Mouse (Mus musculus): ENCODE results near the gene Ncoa5. TPM values are rescaled to one million over a fixed set of nuclear protein-coding genes. Genes with fewer than 3 reads are reported as not detected.
A peak's percentile ranks its signal among the peaks of the same experiment; 100 is the strongest.

Ncoa5 gene
- total RNA-seq, 4 experiments from 2014 or later = 28.0 to 45.1 (median 34.0) TPM

DNA sequence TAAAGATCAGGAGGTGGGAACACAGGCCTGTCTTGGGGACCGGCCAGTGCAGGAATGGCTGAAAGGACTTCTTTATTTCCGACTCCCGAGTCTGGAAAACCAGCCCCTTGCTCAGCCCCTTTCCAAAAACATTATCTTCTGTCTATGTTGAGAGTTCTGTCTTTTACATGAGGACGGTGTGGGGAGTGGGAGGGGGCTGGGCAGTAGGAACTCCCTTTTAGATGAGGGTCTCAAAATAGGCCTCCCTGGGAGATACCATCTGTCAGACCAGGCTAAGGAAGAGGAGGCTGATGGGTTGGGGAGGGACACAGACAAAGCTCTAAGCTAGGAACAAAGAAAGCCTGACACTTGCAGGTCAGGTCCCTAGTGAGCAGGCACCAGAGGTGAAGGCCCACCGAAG, 14.4 kb upstream of the Ncoa5 start:
- no peak for DNase-seq

DNA sequence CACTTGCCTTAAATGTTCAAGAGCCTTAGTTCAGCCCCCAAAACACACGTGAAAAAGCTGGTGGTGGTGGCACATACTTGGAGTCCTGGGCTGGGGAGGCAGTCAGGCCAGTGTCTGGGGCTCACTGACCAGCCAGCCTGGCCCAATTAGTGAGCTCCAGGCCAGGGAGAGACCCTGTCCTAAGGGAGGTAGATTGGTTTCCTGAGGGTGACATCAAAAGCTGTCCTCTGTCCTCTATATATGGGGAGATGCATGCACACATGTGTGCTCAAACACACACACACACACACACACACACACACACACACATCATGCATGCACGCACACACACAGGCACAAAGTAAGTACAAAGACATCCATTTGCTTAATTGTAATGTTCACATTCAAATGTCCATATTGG, 9.1 kb upstream of the Ncoa5 start:
- DNase-seq = no peak

DNA sequence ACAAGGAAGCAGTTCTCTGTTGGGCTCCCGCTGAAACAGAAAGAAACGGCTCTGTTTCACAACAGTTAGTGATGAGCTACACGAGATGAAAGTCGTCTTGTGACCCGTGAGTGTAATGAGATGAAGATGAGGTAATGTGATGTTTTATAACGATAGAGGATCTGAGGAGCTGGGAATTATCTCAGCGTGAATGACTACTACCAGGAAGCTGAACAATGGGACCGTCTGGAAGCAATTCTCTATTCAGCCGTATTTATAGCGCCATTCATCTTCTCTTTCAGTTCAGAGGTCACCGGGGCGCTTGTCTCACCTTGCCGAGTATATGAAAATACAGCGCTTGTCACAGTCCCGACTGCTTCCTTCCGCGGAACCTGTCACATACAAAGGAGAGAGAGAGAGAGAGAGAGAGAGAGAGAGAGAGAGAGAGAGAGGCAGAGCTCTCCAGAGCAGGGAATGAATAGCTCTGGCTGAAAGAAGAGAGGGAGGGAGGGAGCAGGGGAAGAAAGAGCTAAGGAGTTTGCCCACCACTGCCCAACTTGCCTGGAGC, 8.5 kb upstream of the Ncoa5 start:
- no peak for DNase-seq

DNA sequence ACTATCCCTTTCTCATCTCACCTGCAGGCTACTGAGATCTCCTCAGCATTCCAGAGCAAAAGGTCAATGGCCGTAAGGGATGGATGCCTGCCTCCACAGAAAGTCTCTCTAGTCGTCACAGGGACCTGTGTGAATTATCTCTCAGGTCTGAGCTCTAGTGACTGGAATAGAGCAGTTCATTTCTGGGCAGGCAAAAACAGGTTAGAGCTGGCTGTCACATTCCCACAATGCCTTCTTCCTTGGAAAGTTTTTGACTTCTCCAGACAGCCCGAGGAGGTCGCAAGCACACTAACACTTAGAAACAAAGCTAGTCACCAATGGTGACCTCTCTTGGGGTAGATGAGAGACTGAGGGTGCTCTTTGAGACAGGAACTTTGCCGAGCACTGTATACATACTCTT, 7.5 kb upstream of the Ncoa5 start:
- no peak for DNase-seq

DNA sequence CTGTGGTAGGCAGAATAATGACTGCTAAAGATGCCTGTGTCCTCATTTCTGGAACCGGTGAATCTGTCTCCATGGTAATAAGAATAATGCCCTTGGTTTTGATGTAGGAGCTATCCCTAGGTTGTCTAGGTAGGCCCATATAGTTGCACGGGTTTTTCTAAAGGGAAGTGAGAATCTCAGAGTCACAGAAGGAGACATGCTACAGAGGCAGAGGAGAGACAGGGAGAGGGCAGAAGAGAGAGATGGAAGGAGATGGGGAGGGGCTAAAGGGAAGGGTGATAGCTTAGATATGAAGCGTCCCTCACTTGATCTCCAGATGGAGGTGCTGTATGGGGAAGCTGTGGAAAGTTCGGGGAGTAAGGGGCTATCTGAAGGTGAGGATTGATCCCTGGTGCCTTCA, 2.7 kb upstream of the Ncoa5 start:
- DNase-seq = no peak

DNA sequence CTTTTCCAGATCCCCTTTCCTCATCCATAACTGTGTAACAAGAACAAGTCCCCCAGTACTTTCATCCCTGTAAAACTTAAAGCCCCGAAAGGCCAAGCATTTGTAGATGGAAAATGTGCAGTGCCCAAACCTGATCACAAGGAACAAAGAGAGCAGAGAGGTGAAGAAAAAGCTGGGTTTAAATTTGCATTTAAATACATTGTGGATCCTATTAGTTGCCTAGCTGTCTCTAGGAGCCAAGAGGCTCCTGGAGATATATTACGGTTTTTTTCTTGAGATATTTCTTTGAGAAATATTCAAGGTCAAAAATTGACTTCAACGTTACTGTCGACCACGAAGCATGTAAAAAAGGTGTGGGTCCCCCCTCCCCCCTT, 378 bp upstream of the Ncoa5 start:
- no peak for DNase-seq

DNA sequence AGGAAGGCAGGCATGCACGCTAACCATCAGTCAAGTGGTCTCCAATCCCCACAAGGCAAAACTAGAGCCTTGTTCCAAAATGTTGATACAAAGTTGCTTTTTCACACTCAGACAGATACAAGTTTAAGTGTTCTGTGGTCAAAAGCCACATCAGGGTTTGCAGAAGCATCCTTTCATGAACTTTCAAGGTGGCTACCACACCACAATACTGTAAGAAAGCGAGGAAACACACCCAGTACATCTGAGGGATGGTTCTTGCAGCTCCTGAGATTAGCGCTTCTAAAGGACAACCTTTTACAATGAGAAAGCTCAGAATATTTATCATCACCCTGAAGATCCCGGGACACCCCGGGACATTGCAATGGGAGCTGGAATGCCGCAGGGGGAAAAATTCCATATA, 1.4 kb downstream of the Ncoa5 start:
- DNase-seq = no peak

DNA sequence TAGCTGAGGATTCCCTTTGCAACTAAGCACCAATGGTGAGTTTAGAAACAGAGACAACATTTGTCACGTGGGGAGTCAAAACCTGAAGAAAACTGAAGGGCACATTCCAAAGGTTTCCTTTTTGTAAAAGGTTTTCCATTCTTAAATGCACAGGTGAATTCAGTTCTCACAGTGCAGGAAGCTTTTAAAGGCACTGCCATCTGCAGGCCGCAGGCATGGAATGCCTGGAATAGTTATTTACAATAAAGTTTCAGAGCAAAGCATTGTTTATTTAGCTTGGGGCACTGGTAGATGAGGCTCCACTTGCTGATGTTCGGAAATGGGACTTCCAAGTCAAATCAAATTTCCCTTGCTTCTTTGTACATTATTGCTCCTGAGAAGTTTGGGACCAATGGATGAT, 2.1 kb downstream of the Ncoa5 start:
- no peak for DNase-seq

DNA sequence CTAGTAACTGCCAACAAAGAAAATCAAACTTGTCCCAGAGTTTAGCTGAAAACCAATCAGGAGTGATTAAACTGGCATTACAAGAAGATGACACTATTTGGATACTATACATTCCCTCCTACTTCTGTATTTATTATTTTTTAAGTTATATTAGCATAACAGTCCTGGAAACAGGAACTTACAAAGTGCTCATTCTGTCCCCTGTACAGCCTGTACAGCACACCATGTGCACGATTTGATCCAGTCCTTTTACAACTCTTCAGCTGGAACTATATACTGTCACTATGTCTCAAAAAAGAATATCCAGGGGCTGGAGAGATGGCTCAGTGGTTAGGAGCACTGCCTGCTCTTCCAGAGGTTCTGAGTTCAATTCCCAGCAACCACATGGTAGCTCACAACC, 7.5 kb downstream of the Ncoa5 start:
- no peak for DNase-seq

DNA sequence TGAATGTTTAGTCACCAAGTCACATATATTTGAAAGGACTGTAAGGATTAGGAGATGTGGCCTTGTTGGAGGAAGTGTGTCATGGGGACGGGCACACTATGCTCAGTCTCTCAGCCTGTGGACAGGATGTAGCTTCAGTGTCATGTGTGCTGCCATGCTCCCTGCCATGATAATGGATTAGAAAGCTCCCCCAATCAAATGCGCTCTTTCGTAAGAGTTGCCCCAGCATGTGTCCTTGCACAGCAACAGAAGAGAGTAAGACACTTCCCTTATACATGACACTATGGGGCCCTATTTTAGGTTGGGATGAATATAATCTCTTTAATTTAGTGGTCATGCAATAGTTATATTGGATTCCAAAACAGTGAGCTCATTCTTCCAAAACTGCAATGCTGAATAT, 14.2 kb downstream of the Ncoa5 start:
- DNase-seq = no peak

DNA sequence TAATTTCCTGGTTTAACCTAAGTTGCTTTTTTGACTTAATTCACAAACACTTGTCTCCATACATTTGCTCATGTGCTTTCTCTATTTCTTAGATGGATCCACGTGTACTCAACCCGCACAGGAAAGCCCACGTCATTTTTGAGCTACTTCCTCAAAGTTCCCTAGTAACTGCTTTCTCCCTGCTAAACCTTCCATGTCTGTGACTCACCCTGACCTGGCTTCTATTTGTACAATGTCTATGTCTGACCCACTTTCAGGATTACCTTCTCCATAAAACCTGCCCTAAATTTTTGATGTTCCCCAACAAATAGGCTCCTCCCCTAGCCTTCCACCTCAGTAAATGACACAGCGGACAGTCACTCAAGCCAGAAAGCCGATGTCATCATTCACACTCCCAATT, 19.7 kb downstream of the Ncoa5 start:
- DNase-seq = no peak

DNA sequence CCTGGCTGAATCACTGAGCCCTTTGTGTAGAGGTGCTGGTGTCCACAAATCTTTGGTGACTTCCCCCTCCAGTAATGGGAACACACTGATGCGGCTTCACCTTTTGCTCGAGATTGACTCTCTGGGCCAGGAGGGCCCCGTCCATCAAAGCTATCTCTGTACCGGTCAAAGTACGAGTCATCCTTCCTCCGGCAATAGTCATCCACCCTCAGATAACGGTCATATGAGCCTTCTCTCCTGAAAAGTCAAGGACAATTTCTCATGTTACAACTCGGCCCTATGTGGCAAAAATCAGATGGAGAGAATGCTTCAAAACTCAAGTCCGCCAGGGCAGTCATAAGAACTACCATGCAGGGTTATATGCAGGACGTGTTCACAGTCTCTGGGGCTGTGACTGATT, 24.3 kb downstream of the Ncoa5 start:
- DNase-seq = peak; percentile 52

DNA sequence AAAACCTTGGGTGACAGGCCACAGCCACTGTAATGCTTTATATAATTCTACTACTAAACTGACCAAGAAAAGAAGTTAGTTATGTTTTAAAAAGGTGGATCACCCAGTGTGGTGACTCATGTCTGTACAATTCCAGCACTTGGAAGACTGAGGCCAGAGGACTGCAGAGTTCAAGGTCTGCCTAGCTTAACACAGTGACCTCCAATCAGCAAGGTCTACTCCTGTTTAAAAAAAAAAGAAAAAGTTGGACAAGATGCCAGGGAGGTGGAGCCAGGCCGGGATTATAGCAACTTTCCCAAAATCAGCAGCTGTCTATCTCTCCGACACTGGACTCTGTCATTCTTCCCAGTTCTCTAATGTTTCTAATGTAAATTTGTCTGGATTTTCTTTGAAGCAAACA, 25.1 kb downstream of the Ncoa5 start:
- DNase-seq = peak; percentile 66

DNA sequence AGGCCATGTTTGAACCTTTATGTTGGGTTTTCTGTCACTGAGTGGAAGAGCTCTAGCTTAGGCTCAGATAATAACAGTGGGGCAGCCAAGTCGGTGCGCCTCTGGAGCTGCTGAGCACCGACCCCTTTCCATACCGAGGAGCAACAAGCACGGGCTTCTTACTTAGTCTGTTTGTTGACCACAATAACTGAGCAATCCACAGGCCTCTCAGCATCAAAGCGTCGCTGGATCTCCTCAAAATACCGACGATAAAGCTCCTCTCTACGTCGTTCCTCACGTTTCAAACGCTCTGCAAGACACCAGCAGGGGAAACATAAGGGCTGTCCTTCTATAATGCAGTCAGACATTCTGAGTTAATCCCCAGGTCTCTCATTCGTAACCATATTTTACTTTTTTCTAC, 25.5 kb downstream of the Ncoa5 start:
- DNase-seq = no peak

DNA sequence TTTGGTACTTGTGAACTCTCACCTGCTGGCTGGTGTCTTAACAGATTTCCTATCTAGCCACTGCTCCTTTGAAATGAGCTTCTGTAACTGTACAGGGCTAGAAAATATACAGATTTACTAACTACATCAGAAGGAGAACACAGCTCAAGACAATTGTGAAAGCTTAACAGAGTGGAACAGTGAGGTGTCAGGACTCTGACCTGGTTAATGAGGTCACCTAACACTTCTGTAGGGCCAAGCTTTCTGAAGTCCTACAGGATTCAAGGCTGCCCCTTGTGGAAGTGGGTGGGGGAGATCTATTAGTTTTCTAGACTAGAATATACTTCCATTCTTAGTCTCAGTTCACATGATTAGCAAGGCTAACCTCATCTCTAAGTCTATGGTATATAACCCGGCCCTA, 26.7 kb downstream of the Ncoa5 start:
- no peak for DNase-seq

DNA sequence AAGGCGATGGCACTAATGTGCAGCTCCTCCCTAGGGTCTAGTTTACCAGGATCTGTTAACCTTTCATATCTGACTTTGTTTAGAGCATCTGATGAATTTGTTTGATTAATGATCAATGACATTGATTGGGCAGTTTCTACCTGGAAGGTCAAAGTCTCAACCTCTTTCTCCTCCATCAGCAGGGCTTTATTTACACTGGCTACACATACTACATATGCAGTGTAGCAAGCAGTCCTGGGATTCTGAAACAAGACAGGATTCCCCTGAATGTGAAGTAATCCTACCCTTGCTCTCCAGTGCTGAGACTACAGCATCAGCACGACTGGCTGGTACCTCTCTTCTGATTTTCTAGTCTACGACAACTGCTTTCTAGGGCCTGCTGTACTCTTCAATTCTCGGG, 27.9 kb downstream of the Ncoa5 start:
- DNase-seq = no peak

DNA sequence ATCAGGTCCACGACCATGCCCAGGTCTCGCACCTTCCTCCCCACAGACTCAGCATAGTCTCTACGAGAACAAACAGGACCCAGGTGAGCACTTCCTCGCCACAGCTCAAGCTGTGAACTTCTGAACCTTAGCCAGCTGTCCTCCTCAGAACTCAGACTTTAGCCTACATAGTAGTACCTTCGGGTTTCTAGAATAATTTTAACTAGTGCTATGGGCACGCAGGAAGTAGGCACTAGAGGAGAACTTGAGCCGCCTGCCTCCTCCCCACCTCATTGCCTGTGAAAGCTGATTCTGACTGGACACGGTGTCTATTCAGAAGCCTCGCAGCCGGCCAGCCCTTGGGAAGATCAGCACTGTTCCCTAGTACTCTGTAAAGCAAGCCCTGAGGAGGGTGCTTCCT, 30.4 kb downstream of the Ncoa5 start:
- DNase-seq = no peak

DNA sequence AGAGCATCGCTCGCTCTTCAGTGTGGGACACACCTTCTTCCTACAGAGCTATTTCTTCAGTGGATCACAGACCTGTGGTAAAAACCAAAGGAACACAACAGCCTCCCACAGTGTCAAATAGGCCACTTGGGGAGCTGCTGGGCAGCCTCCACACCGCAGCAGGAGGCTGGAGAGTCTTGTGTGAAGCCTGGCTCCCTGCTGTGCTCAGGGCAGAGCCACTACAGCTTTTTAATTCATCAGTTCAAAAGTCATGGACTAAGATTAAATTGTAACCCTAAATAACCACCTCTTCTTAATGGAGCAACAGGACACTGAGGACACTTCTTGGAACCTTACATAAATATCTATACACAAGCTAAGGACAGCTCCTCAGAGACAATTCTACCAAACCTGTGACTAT, 31.6 kb downstream of the Ncoa5 start:
- DNase-seq = no peak

DNA sequence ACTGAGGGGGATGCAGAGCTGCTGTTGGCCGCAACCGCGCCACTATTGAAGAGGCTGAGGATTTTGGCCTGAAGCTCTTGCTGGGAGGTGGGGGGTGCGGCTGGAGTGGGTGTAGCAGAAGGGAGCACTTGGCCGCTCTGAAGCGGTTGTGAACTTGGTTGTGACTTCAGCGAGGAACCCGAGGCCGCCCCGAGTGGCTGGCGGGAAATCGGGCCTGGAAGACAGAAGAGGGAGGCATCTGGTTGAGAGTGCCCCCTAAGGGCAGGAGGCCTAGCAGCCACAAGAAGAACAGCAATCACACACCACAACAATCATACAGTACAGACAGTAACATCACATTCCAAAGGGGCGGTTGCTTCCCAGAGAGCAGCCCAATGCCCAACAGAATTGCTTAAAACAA, 32.7 kb downstream of the Ncoa5 start:
- no peak for DNase-seq

DNA sequence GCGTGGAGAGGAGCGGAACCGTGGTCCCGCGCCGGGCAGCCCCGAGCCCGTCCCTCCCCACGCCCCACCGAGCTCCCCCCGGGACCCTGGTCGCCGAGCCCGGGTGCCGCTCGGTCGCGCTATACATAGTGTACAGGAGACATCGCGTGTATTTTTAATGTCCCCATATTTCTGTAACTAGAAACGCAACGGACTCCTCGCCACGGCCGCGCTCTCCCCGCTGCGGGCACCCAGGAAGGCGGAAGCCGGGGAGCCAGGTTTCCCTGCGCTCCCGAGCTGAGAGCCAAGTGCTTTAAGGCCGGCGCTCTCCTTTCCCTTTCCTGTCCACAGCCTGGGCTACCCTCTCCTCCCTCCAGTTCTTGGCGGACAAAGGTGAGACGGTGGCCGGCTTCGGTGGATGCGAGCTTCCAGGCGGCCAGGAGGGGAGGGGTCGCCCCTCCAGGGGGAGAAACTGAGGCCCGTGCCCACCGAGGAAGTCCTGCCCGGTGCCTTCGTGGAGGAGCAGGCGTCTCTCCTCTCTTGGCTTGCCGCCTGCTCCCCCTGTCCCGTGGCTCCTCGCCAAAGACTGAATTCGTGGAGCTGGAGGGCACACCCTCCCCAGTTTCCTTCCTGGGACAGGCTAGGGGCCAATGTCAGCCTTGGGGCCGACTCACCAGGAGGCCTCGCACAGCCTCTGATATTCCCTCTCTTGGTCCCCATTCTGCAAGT, 36.8 kb downstream of the Ncoa5 start:
- peak; percentile 55 for DNase-seq

DNA sequence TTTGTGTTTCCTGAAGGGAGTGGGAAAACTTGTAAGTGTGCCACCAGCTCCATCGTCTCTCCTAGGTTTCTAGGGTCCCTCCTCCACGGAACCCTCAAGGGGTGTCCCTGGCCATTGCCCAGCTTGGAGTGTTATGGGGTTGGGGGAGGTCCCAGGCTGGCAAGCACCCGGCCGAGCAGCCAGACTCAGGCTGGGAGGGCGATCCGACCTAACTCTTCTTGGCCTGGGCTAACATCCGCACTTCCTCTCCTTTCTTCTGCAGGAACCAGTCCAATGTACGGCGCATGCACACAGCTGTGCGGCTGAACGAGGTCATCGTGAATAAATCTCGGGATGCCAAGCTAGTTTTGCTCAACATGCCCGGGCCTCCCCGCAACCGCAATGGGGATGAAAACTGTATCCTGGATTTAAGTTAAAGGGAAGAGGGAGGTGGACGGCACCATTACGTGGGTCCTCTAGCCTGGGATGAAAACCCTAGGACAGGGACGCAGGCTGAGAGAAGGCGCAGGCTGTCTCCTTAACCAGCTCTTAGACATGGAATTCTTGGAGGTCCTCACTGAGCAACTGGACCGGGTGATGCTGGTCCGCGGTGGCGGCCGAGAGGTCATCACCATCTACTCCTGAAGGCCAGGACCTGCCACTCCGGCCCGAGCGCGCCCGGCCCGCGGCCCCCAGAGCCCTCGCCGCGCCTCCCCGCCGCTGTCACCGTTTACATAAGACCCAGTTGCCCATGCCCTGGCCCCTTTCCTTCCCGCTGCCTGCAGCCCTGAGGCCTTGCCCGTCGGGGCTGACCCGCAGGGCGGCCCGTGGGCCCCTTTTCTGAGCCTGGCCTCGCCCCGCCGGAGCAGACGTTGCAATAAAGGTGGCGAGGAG, 37.6 kb downstream of the Ncoa5 start:
- DNase-seq = no peak

DNA sequence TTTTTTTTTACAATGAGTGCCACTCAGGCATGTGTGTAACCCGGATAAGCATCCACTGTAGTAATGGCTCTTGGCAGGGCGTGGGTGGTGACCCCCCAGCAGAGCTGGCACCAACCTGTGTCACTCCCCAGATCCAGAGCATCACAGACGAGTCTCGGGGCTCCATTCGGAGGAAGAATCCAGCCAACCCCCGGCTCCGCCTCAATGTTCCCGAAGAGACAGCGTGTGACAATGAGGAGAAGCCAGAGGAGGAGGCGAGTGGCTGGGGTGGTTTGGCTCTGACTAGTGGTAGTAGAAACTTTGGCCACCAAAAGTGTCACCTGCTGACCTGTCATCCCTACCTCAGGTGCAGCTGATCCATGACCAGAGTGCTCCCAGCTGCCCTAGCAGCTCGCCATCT, 38.7 kb downstream of the Ncoa5 start:
- DNase-seq = no peak

DNA sequence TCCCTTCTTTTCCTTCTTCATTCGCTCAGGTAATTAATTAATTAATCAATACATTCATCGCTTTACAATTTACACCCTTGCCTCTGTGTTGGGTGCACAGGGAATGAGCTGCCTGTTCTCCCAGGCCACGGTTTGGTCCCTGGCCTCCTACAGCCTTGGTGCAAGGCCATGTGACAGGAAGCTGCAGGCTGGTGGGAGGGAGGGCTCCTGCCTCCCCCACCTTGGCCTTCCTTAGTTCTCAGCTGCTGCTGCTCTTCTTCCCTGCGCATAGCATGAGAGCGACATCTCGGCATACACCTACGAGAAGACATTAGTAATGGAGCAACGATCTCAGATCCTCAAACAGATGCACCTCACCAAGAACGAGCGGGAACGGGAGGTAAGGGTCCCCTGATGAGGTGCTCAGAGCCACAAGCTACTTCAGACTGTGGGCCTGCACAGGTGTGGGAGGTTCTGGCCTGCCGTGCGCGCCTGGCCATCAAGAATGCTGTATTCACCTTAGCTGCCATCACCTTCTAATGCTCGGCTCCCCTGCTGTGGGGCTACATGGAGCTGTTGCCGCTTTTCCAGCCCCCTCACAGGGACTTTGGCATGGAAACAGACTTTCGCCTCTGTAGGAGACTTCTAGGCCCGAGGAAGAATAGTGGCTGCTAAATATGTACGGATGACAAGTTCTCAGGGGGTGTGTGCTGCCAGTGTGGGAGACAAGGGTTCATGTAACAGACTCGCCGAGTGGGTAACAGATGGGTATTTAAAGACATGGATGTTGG, 39.8 kb downstream of the Ncoa5 start:
- DNase-seq = no peak
